Mouse (Mus musculus) cerebellum, adult 2 months (tissue): ENCODE results near the gene Abcb8.

Experiments
- CTCF ChIP-seq: fragments of 200-500 bp; IDR thresholded peaks from 2 replicates; pipeline ENCODE4 v1.5.1; 2011; ENCODE audit warnings: low read depth, mild to moderate bottlenecking, control low read depth, low read length, moderate library complexity, borderline replicate concordance; ENCODE audit not compliant: insufficient read depth
- POLR2A ChIP-seq: fragments of 200-500 bp; IDR thresholded peaks from 2 replicates; pipeline ENCODE4 v1.6.1; 2011; ENCODE audit warnings: low read length, control low read depth, borderline replicate concordance; ENCODE audit not compliant: insufficient read depth

- no peak for TF ChIP-seq POLR2A
- no peak for TF ChIP-seq CTCF
Observed at GRCm38 (mm10) chr5:24404594-24405360, 11.3 kb downstream of the Abcb8 start.
